Mouse (Mus musculus) bone marrow macrophage, adult 2 months (primary cell): Measurements from ENCODE around the gene Kctd6.

Source experiments
- CTCF ChIP-seq: IDR thresholded peaks from 2 replicates; pipeline ENCODE4 v1.5.1; 2012; ENCODE audit warnings: low read depth, mild to moderate bottlenecking, low read length, moderate library complexity
- POLR2A ChIP-seq: IDR thresholded peaks from 2 replicates; pipeline ENCODE4 v1.6.1; 2012; ENCODE audit warnings: mild to moderate bottlenecking, low read depth, low read length, borderline replicate concordance

DNA sequence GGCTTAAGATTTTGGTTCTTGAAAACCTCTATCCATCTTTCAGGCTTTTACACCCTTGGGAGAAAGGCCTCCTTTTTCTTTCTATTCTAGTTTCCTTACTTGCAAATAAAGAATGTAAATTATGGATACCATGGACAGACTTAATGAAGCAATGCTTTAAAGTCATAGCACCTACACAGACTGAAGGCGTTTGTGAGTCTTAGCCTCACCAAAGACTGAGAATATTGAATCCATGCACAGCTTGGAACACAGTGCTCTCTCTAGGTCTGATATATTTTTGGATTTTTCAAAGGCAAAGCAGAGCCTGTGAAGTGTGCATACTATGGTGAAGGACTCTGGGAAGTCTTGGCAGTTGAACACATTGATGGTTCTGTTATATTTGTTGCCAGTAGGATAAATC, 35.3 kb downstream of the Kctd6 start:
- no peak for TF ChIP-seq POLR2A
- no peak for TF ChIP-seq CTCF
